Mouse (Mus musculus) kidney, adult 2 months (tissue): ENCODE results near the gene Lins1. TPM values are rescaled to one million over a fixed set of nuclear protein-coding genes. Genes with fewer than 3 reads are reported as not detected.

Experiments used
- DNase-seq: peaks from one replicate; pipeline ENCODE4 v3.0.0; 2021
- H3K27ac ChIP-seq: fragments of 200-500 bp; 2 replicates; pipeline ENCODE4 v1.5.1; 2012; ENCODE audit warnings: low read depth, low read length, control low read depth, inconsistent platforms; ENCODE audit not compliant: insufficient read depth
- H3K27me3 ChIP-seq: fragments of 200-500 bp; replicated peaks from 2 replicates; pipeline ENCODE4 v1.6.1; 2012; ENCODE audit warnings: mild to moderate bottlenecking, moderate library complexity, low read length, inconsistent platforms; ENCODE audit not compliant: control insufficient read depth, insufficient read depth
- H3K36me3 ChIP-seq: fragments of 200-500 bp; 2 replicates; pipeline ENCODE4 v1.6.1; 2012; ENCODE audit warnings: mild to moderate bottlenecking, moderate library complexity, low read length, inconsistent platforms; ENCODE audit not compliant: control insufficient read depth, insufficient read depth
- H3K4me1 ChIP-seq: fragments of 200-500 bp; 2 replicates; pipeline ENCODE4 v1.6.1; 2011; ENCODE audit warnings: low read length; ENCODE audit not compliant: control insufficient read depth, insufficient read depth
- H3K4me3 ChIP-seq: fragments of 200-500 bp; 2 replicates; pipeline ENCODE4 v1.5.1; 2011; ENCODE audit warnings: mild to moderate bottlenecking, low read depth, low read length, control low read depth; ENCODE audit not compliant: insufficient read depth
- CTCF ChIP-seq: fragments of 200-500 bp; conservative IDR thresholded peaks from 2 replicates; pipeline ENCODE4 v1.5.1; 2011; ENCODE audit warnings: low read depth, mild to moderate bottlenecking, control low read depth, low read length, moderate library complexity, mixed read lengths; ENCODE audit not compliant: insufficient read depth, insufficient read length
- POLR2A ChIP-seq: fragments of 200-500 bp; IDR thresholded peaks from one replicate; pipeline ENCODE4 v1.6.1; 2011; ENCODE audit warnings: low read depth, low read length, control low read depth
- WGBS: fragments of 180-500 bp; shearing (Covaris S2); methylation state at CpG from one replicate; pipeline ENCODE4 v1.1.7; 2018; 5-methylcytosine and 5-hydroxymethylcytosine counted together
- polyA plus RNA-seq: library from polyadenylated mRNA; depleted of rRNA; stranded (reverse); fragments of >200 nt; gene quantifications from 2 replicates; pipeline ENCODE4 v1.2.3, GENCODE M21; 2012; rRNA removed

The Lins1 gene
- polyA plus RNA-seq: 4.8 and 6.2 TPM in 2 replicates

GRCm38 (mm10) chr7:66689620-66690360, at the start of gene Lins1:
Gene Lins1 (plus strand): TSS chr7:66689889.
- peak within 1 kb of the TSS; percentile 87 for H3K27ac ChIP-seq
- H3K36me3 ChIP-seq: no peaks in the 10 kb centered on the region; the same call in 1 of the 2 replicates
- 0 out of 2 replicates have a peak, but pooled peaks have one; percentile 4 for TF ChIP-seq CTCF
- peak; percentile 64 for TF ChIP-seq POLR2A
- H3K27me3 ChIP-seq: no peaks in the 10 kb centered on the region
- WGBS: under 1% methylated on average over 52 of the region's 52 CpGs
- peak within 1 kb of the TSS; percentile 91 for H3K4me3 ChIP-seq
- no peaks in the 10 kb centered on the region; the same call in 1 of the 2 replicates for H3K4me1 ChIP-seq
- peak; percentile 100 for DNase-seq

- peaks cover 4% of the 10 kb centered on the region; the same call in 1 of the 2 replicates for H3K4me1 ChIP-seq
- no peaks in the 10 kb centered on the region for H3K27me3 ChIP-seq
- no peak for DNase-seq
- H3K27ac ChIP-seq: no peak overlapping the region
- H3K4me3 ChIP-seq: no peak overlapping the region
- H3K36me3 ChIP-seq: peaks cover 1% of the 10 kb centered on the region; the same call in 1 of the 2 replicates
- TF ChIP-seq POLR2A (no peak), CTCF (no peak)
- 99% methylated on average over 2 of the region's 2 CpGs for WGBS
Measured at GRCm38 (mm10) chr7:66645736-66646135, 44.0 kb upstream of the Lins1 start.

DNA sequence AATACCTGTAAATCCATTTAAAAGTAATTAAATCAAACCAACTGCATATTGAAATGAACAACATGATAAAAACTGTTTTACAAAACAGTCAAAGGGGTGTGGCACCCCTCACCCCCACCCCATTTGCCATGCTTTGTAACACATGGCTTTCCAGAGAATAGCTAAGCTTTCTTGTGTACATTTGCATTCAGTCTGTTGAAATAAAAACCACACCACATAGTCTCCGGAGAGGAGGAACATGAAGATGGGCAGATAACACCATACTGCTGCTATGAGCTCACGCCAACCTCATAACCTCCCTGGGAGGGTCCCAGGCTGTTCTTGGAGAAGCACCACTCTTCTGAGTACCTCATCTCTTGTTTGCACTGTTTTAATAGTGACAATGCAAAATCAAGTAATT, 40.5 kb upstream of the Lins1 start:
- no peak overlapping the region for H3K4me3 ChIP-seq
- peaks cover 6% of the 10 kb centered on the region; the same call in 1 of the 2 replicates for H3K4me1 ChIP-seq
- no peak overlapping the region for H3K27ac ChIP-seq
- TF ChIP-seq CTCF: no peak
- TF ChIP-seq POLR2A: no peak
- WGBS: 80% methylated on average over 2 of the region's 2 CpGs
- H3K27me3 ChIP-seq: no peaks in the 10 kb centered on the region
- H3K36me3 ChIP-seq: peaks cover 1% of the 10 kb centered on the region; the same call in 1 of the 2 replicates
- DNase-seq: no peak

DNA sequence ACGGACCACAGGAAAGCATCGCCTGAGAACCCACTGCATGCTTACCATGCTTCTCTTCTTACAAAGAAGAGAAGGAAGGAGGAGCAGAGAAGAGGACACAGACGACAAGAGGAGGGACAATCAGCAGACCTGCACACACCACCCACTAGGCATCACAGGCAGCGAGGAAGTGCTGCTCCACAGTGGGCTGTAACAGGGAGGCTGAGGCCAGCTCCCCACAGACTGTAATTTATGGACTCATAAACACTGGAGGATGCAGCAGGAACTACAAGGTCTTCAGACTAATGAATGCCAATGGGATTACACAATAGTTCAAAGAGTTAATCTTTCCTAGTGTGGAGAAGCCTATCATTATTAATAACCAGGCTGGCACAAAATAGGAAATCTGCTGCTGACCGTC, 38.8 kb upstream of the Lins1 start:
- no peak overlapping the region for H3K27ac ChIP-seq
- WGBS: 43% methylated on average over 5 of the region's 5 CpGs
- H3K4me3 ChIP-seq: no peak overlapping the region
- no peak for DNase-seq
- peaks cover 1% of the 10 kb centered on the region; the same call in 1 of the 2 replicates for H3K36me3 ChIP-seq
- TF ChIP-seq CTCF: no peak
- no peak for TF ChIP-seq POLR2A
- no peaks in the 10 kb centered on the region for H3K27me3 ChIP-seq
- peaks cover 6% of the 10 kb centered on the region; the same call in 1 of the 2 replicates for H3K4me1 ChIP-seq

- no peak for DNase-seq
- Histone ChIP-seq H3K27ac (no peak overlapping the region), H3K4me1 (peaks cover 6% of the 10 kb centered on the region; the same call in 1 of the 2 replicates), H3K36me3 (no peaks in the 10 kb centered on the region; the same call in 1 of the 2 replicates), H3K4me3 (no peak overlapping the region), H3K27me3 (no peaks in the 10 kb centered on the region)
- WGBS: 86% methylated on average over 4 of the region's 4 CpGs
- TF ChIP-seq POLR2A (no peak), CTCF (no peak)
Measured at GRCm38 (mm10) chr7:66652216-66652615, 37.5 kb upstream of the Lins1 start.

GRCm38 (mm10) chr7:66653596-66653995, 36.1 kb upstream of the Lins1 start:
- 74% methylated on average over 9 of the region's 9 CpGs for WGBS
- TF ChIP-seq CTCF: no peak
- no peak for TF ChIP-seq POLR2A
- Histone ChIP-seq H3K36me3 (no peaks in the 10 kb centered on the region), H3K27me3 (no peaks in the 10 kb centered on the region), H3K27ac (no peak overlapping the region), H3K4me3 (no peak overlapping the region), H3K4me1 (peaks cover 6% of the 10 kb centered on the region; the same call in 1 of the 2 replicates)
- DNase-seq: no peak

DNA sequence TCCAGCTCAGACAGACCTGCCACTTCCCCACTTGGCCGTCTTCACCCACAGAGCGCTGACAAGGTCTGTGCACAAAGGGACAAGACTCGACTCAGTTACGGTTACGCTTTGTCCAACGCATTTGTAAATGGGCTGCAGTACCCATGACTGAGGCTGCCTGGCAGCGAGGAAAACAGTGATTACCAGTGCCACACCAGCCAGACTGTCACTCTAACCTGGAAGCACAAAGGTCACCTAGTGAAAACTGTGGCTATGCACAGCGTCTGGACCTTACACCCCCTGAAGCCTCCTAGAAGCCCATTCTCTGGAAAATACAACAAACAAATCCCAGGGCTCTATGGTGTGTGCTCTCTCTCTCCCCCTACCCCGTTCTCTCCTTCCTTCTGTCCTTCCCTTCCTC, 34.2 kb upstream of the Lins1 start:
- no peak for TF ChIP-seq CTCF
- TF ChIP-seq POLR2A: no peak
- DNase-seq: peak; percentile 53
- Histone ChIP-seq H3K27me3 (no peaks in the 10 kb centered on the region), H3K4me1 (peaks cover 5% of the 10 kb centered on the region; the same call in 1 of the 2 replicates), H3K4me3 (no peak overlapping the region), H3K36me3 (no peaks in the 10 kb centered on the region), H3K27ac (no peak overlapping the region)
- WGBS: 58% methylated on average over 9 of the region's 9 CpGs
